Mouse (Mus musculus): Measurements from ENCODE around the gene Sec22b.

- TF ChIP-seq MAFK (IDR thresholded peaks at IDR 0.05; ENCODE audit: insufficient read depth, low read depth, low read length) = no peak
- TF ChIP-seq ZC3H11A (IDR thresholded peaks at IDR 0.05; ENCODE audit: borderline replicate concordance, low read depth, low read length) = no peak
- TF ChIP-seq HCFC1 (IDR thresholded peaks at IDR 0.05; ENCODE audit: borderline replicate concordance, insufficient read depth, low read length) = no peak
Measured at GRCm38 (mm10) chr3:97931310-97931885, 30.4 kb downstream of the Sec22b start.

Data from ES-E14 (cell line).